Mouse (Mus musculus) C2C12 (cell line): Measurements from ENCODE around the gene Enc1. TPM values are rescaled to one million over a fixed set of nuclear protein-coding genes. Genes with fewer than 3 reads are reported as not detected.

Source experiments
- H3K27me3 ChIP-seq: one replicate; pipeline ENCODE4 v1.6.1; 2011; ENCODE audit not compliant: control insufficient read depth, insufficient read depth, insufficient read length
- H3K36me3 ChIP-seq: one replicate; pipeline ENCODE4 v1.6.1; 2011; ENCODE audit not compliant: control insufficient read depth, insufficient read depth
- H3K4me3 ChIP-seq: one replicate; pipeline ENCODE4 v1.5.1; 2011; ENCODE audit warnings: mild to moderate bottlenecking, control low read depth; ENCODE audit not compliant: poor library complexity, insufficient read depth, severe bottlenecking
- H3K79me2 ChIP-seq: one replicate; pipeline ENCODE4 v1.6.1; 2011; ENCODE audit not compliant: control insufficient read depth, insufficient read depth
- H3K79me3 ChIP-seq: one replicate; pipeline ENCODE4 v1.6.1; 2011; ENCODE audit warnings: low read depth, control low read depth
- H3ac ChIP-seq: one replicate; pipeline ENCODE3; 2011; ENCODE audit warnings: low read depth; ENCODE audit not compliant: control insufficient read depth, insufficient read length
- CEBPB ChIP-seq: IDR thresholded peaks from one replicate; pipeline ENCODE4 v1.6.1; 2011; ENCODE audit warnings: low read depth, mild to moderate bottlenecking, control low read depth, moderate library complexity
- CTCF ChIP-seq: IDR thresholded peaks from one replicate; pipeline ENCODE4 v1.5.1; 2011; ENCODE audit not compliant: control insufficient read depth, insufficient read depth, insufficient read length
- FOSL1 ChIP-seq: IDR thresholded peaks from one replicate; pipeline ENCODE4 v1.8.0; 2011; ENCODE audit warnings: mild to moderate bottlenecking, low read length; ENCODE audit not compliant: poor library complexity, insufficient read depth, severe bottlenecking
- MAX ChIP-seq: IDR thresholded peaks from one replicate; pipeline ENCODE4 v1.6.1; 2011; ENCODE audit warnings: mild to moderate bottlenecking, control low read depth
- MYOD1 ChIP-seq: IDR thresholded peaks from one replicate; pipeline ENCODE4 v1.6.1; 2011; ENCODE audit warnings: low read depth; ENCODE audit not compliant: control insufficient read depth, insufficient read length
- MYOG ChIP-seq: IDR thresholded peaks from one replicate; pipeline ENCODE4 v1.6.1; 2011; ENCODE audit not compliant: control insufficient read depth, insufficient read length; ENCODE audit errors: extremely low read depth
- USF1 ChIP-seq: IDR thresholded peaks from one replicate; pipeline ENCODE4 v1.6.1; 2011; ENCODE audit warnings: low read depth, mild to moderate bottlenecking, control low read depth, moderate library complexity
- polyA plus RNA-seq: library from polyadenylated mRNA; unstranded; fragments of >200 nt; fragmentation: generic; extraction: Trizol; gene quantifications from one replicate; pipeline ENCODE4 v1.2.1, GENCODE M21; 2012; ENCODE audit warnings: missing spikeins

Enc1 gene
- polyA plus RNA-seq, 1 experiment, result 40.9 TPM

DNA sequence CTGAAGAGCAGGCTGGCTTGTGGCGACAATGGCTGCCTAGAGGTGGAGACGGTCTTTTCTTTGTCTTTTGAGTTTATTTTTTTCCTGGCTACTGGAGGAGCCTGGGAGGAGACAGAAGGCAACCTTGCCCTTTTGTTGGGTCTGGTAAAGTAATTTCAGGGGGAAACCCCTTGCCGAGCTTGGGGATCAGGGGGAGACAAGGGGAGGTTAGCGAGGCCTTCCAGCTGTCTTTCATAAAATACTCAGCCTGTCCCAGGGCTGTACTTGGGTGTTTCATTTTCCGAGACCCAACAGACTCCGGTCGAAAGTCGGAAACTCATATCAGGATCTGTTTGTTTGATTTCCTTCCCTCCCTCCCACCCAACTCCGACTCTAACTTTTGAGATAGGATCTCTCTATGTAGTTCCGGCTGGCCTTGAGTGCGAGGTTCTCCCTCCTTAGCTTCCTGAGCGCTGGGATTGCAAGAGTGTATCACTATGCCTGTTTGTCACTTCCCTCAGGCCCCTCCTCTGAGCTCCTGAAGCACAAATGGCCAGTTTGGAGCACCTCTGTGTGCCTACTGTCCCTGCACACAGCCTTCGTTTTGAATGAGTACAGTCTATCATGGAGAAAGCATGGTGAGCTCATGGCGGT lies 56.6 kb downstream of the Enc1 start:
- Histone ChIP-seq H3K27me3 (no peaks in the 10 kb centered on the region), H3K79me3 (no peaks in the 10 kb centered on the region), H3K4me3 (no peak overlapping the region), H3K79me2 (no peaks in the 10 kb centered on the region), H3ac (no peak overlapping the region), H3K36me3 (no peaks in the 10 kb centered on the region)
- TF ChIP-seq MAX (no peak), MYOG (no peak)

DNA sequence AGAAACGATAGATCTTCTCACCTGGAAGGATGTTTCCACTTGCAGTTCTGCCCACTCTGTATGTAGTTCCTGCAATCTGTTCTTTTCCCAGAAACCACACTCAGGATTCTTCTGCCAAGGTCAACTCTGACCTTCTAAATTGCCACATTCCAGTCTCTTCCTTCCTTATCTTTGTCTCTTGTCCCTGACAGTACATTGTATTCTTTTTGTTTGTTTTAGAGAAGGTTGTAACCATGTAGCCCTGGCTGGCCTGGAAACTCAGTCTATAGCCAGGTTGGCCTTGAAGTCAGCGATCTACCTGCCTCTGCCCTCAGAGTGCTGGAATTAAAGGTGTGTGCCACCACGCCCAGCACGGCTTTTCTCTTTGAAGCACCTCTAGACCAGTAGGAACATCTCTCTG lies 58.0 kb downstream of the Enc1 start:
- Histone ChIP-seq H3K4me3 (no peak overlapping the region), H3K79me2 (no peaks in the 10 kb centered on the region), H3K27me3 (no peaks in the 10 kb centered on the region), H3K79me3 (no peaks in the 10 kb centered on the region), H3ac (no peak overlapping the region), H3K36me3 (no peaks in the 10 kb centered on the region)
- TF ChIP-seq MAX (no peak), USF1 (no peak), FOSL1 (no peak), CEBPB (no peak), MYOG (no peak), CTCF (no peak), MYOD1 (no peak)

DNA sequence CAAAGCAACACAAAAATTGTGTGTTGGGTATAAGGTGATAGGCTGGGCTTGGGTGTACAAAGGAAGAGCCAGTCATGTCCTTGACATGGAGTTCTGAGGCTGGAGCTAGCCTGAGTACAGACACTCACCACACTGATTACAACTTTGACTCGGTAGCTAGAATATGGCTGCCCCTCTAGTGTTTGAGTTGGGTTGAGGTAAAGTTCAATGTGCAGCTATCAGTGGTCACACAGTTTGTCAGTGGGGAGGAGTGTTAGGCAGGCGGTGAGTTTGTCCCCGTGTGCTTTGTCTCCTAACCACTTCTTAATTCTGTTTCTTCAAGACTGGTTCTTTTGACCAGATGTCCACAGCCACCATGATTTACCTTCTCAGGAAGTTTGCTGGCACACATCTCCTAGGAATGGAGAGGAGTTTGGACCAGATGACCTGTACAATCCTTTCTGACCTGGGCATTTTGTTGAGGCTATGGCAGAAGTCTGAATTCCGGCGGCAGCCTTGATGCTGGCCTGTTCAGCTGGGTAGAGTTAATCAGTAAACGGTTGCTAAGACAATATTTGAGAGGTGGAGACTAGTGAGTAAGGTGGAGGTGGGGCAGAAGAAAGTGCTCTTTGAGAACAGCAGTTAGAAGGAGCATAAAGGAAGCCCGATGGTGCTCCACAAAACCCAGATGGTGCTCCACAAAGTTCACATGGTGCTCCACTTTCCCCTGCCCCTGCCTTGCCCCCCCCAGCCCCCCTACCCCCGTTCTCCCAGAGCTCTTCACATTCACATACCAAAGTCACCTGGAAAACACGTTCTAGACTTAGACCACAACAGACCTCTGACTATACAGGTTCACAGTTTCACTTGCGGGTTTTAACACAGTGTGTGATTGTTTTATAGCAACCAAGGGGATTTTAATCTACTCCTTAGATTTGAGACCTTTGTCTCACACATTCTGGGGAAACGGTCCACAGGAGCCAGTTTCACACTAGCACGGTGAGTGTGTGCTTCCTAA lies 59.3 kb downstream of the Enc1 start:
- H3K79me2 ChIP-seq, result no peaks in the 10 kb centered on the region
- H3K27me3 ChIP-seq, result no peaks in the 10 kb centered on the region
- no peak for TF ChIP-seq CTCF
- no peak for TF ChIP-seq USF1
- TF ChIP-seq FOSL1, result no peak
- no peak for TF ChIP-seq CEBPB
- no peak for TF ChIP-seq MAX
- TF ChIP-seq MYOG, result no peak
- TF ChIP-seq MYOD1, result no peak
- no peak overlapping the region for H3ac ChIP-seq
- no peaks in the 10 kb centered on the region for H3K79me3 ChIP-seq
- no peak overlapping the region for H3K4me3 ChIP-seq
- H3K36me3 ChIP-seq, result no peaks in the 10 kb centered on the region

Other genes with a start within 250 kb of the Enc1 start
- gene 1700029F12Rik, start 206.7 kb upstream of the Enc1 start, polyA plus RNA-seq, result not detected
- 0.09 TPM for gene Fam169a, start 173.8 kb upstream of the Enc1 start, polyA plus RNA-seq
- gene Gm6169, start 141.9 kb upstream of the Enc1 start, polyA plus RNA-seq, result 4.4 TPM
- 13.7 TPM for gene Gfm2, start 103.2 kb upstream of the Enc1 start, polyA plus RNA-seq
- 91.6 TPM for gene Nsa2, start 103.2 kb upstream of the Enc1 start, polyA plus RNA-seq
- 21.4 TPM for gene Hexb, start 42.7 kb upstream of the Enc1 start, polyA plus RNA-seq